In the genomic region with DNA sequence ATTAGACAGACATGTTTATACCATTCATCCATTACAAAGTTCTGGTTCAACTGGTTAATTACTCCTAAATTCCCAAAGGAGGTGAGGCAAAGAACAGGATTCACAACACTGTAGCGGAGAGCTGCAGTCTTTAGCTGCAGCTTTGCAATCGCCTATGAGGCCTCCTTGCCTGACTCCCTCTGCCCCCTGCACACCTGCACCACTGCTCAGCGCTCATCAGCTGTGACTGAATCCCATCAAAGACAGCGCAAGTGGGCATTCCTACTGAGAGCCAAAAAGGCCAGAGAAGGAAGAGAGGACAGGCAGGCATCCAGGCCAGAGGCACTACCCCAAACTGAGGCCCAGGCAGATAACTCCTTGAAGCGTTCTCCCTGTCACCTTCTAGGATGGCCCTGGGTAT, we compare ENCODE assay signal across 20 mouse cellular contexts. TPM values are rescaled to one million over a fixed set of nuclear protein-coding genes. Genes with fewer than 3 reads are reported as not detected.
DNase-seq lines count a peak whose midpoint lies in the region; TF ChIP-seq lines count a peak whose summit lies in the region.
"Had no signal": no experiment of that assay in that cellular context is flagged by ENCODE, and none has a peak within 500 bp of the region (broad histone marks: within the 10 kb centered on the region; RNA-seq: fewer than 3 reads in every experiment).

No protein-coding gene starts in this region.

- TF ChIP-seq CTCF in layer of hippocampus, adult 2 months (conservative IDR thresholded peaks at IDR 0.05), result no peak

- H3K4me3 ChIP-seq in layer of hippocampus, adult 2 months, result no peak overlapping the region
- H3K4me3 ChIP-seq: embryonic facial prominence, embryonic 15.5 days; erythroblast, embryonic 14.5 days; forebrain, embryonic 10.5 days; forebrain, embryonic 15.5 days; heart, adult 2 months; heart, embryonic 15.5 days had no signal

- no peak for DNase-seq in layer of hippocampus, adult 2 months (ENCODE audit: low spot score in 2 of 2)
- no peak for DNase-seq in layer of hippocampus, postnatal 14 days (ENCODE audit: low spot score in 2 of 2)
- peak; percentile 35 to 50 for DNase-seq in thymus, adult 18-20 months
- DNase-seq in thymus, postnatal 0 days (ENCODE audit: low spot score), result no peak
- peak; percentile 42 to 64 for DNase-seq in thymus, postnatal 36 days
- no peak for DNase-seq in retina, postnatal 1 day
- DNase-seq: adrenal gland, adult 2 months; adrenal gland, postnatal 25 days; cerebellum, adult 18-20 months; cerebellum, postnatal 10 days; embryo, embryonic 11 days; gastrocnemius, postnatal 10 days; heart, adult 2 months; heart, postnatal 14 days had no signal

- H3K27ac ChIP-seq in layer of hippocampus, adult 2 months, result peak overlapping the region; percentile 84
- H3K27ac ChIP-seq: embryonic facial prominence, embryonic 15.5 days; forebrain, embryonic 10.5 days; forebrain, embryonic 15.5 days; heart, adult 2 months; heart, embryonic 15.5 days; hindbrain, embryonic 14.5 days had no signal

RNA-seq across cellular contexts. Expression of gene Bsn, which starts 42.6 kb away (rescaled TPM):
- total RNA-seq in layer of hippocampus, adult 2 months (2021), result 100 to 1,000 TPM; 236 to 246 TPM
- total RNA-seq in layer of hippocampus, postnatal 14 days (2021), result 100 to 1,000 TPM; 203 to 219 TPM
- 1.9 and 2.0 TPM in 2 replicates for polyA plus RNA-seq in thymus, postnatal 0 days (2015; fragmentation: Nextera tagmentation; extraction: Ambion mirVana)

RNA-seq across cellular contexts. Expression of gene Apeh, which starts 53.2 kb away (rescaled TPM):
- total RNA-seq in layer of hippocampus, adult 2 months (2021), result 10 to 100 TPM; 35.3 to 37.0 TPM
- 10 to 100 TPM; 39.4 to 42.8 TPM for total RNA-seq in layer of hippocampus, postnatal 14 days (2021)
- 48.0 and 51.4 TPM in 2 replicates for polyA plus RNA-seq in thymus, postnatal 0 days (2015; fragmentation: Nextera tagmentation; extraction: Ambion mirVana)

Comparison
In these comparisons a context has a peak if more than half of its experiments do, and no peak if none do; other contexts are left out.
1. DNase-seq: peak in thymus, adult 18-20 months (2 of 2) and thymus, postnatal 36 days (2 of 2); none in layer of hippocampus, adult 2 months (0 of 2), layer of hippocampus, postnatal 14 days (0 of 2), thymus, postnatal 0 days (single experiment) and retina, postnatal 1 day (single experiment).